Mouse (Mus musculus): ENCODE results near the gene Nek5.

DNA sequence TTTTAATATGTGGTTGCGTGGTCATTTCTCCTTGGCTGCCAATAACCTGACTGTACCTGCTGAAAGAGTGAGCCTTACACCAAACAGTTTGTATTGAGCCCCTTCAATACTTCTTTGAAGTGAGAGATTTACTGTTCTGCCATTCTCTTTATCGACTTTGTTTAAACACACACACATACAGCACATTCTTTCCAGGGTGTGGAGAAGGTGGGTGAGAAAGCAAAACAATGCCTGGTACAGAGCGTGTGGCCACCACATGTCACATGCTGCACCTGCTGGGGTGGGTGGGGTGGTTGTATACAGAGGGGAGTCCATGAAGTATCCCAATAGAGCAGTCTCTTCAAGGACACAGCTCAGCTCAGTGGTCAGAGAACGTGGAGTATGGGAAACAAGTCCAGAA is 99.6 kb downstream of the Nek5 start:
- no peak for TF ChIP-seq EP300 (IDR thresholded peaks at IDR 0.05; ENCODE audit: low read depth)
- TF ChIP-seq CTCF (IDR thresholded peaks at IDR 0.05; ENCODE audit: low read depth): no peak
